Mouse (Mus musculus): Measurements from ENCODE around the gene Mest. TPM values are rescaled to one million over a fixed set of nuclear protein-coding genes. Genes with fewer than 3 reads are reported as not detected.

Mest gene
- polyA plus RNA-seq, 1 experiment from 2014 or later, result 372 TPM

GRCm38 (mm10) chr6:30734988-30735727 lies 11.8 kb downstream of the Mest start:
- 54% methylated on average over 22 of the region's 22 CpGs for WGBS (ENCODE audit: insufficient replicate concordance)

GRCm38 (mm10) chr6:30735728-30736371 lies 12.5 kb downstream of the Mest start:
- no peak for ATAC-seq
- peaks cover 89% of the 10 kb centered on the region for H3K27me3 ChIP-seq (replicated peaks)
- H3K9ac ChIP-seq, result no peak overlapping the region
- WGBS (ENCODE audit: insufficient replicate concordance), result 50% methylated on average over 15 of the region's 15 CpGs
- peak overlapping the region; percentile 22 for H3K4me3 ChIP-seq
- H3K4me1 ChIP-seq, result 0 out of 2 replicates have a peak, but pooled peaks cover 12% of the 10 kb centered on the region
- peaks cover 32% of the 10 kb centered on the region for H3K9me3 ChIP-seq (replicated peaks)
- peak overlapping the region; percentile 59 for H3K4me2 ChIP-seq
- H3K27ac ChIP-seq, result no peak overlapping the region; the same call in 1 of the 2 replicates
- no peaks in the 10 kb centered on the region for H3K36me3 ChIP-seq

More at GRCm38 (mm10) chr6:30734988-30735727, 11.8 kb downstream of the Mest start:
- peaks cover 32% of the 10 kb centered on the region for H3K9me3 ChIP-seq (replicated peaks)
- ATAC-seq, result no peak
- no peak overlapping the region; the same call in 1 of the 2 replicates for H3K27ac ChIP-seq
- H3K36me3 ChIP-seq, result no peaks in the 10 kb centered on the region
- peak overlapping the region; percentile 59 for H3K4me2 ChIP-seq
- H3K4me1 ChIP-seq, result 0 out of 2 replicates have a peak, but pooled peaks cover 12% of the 10 kb centered on the region
- H3K27me3 ChIP-seq (replicated peaks), result peaks cover 87% of the 10 kb centered on the region
- H3K9ac ChIP-seq, result no peak overlapping the region
- H3K4me3 ChIP-seq, result peak overlapping the region; percentile 22; the same call in 1 of the 2 replicates

- H3K36me3 ChIP-seq, result no peaks in the 10 kb centered on the region
- no peak for ATAC-seq
- 49% methylated on average over 13 of the region's 13 CpGs for WGBS (ENCODE audit: insufficient replicate concordance)
- 0 out of 2 replicates have a peak, but pooled peaks cover 12% of the 10 kb centered on the region for H3K4me1 ChIP-seq
- H3K27ac ChIP-seq, result no peak overlapping the region
- H3K9ac ChIP-seq, result no peak overlapping the region
- no peak overlapping the region; the same call in 1 of the 2 replicates for H3K4me3 ChIP-seq
- H3K4me2 ChIP-seq, result peak overlapping the region; percentile 59; the same call in 1 of the 2 replicates
- H3K27me3 ChIP-seq (replicated peaks), result peaks cover 89% of the 10 kb centered on the region
- H3K9me3 ChIP-seq (replicated peaks), result peaks cover 32% of the 10 kb centered on the region
These were observed 13.0 kb downstream of the Mest start for GRCm38 (mm10) chr6:30736372-30736762.

- H3K9ac ChIP-seq, result no peak overlapping the region
- peak overlapping the region; percentile 59 for H3K4me2 ChIP-seq
- H3K27ac ChIP-seq, result no peak overlapping the region
- H3K9me3 ChIP-seq (replicated peaks), result peaks cover 32% of the 10 kb centered on the region
- WGBS (ENCODE audit: insufficient replicate concordance), result 47% methylated on average over 29 of the region's 29 CpGs
- 0 out of 2 replicates have a peak, but pooled peaks cover 12% of the 10 kb centered on the region for H3K4me1 ChIP-seq
- peaks cover 84% of the 10 kb centered on the region for H3K27me3 ChIP-seq (replicated peaks)
- H3K4me3 ChIP-seq, result peak overlapping the region; percentile 47
- ATAC-seq, result peak; percentile 46; the same call in 1 of the 2 replicates
- no peaks in the 10 kb centered on the region for H3K36me3 ChIP-seq
These were observed 13.7 kb downstream of the Mest start for GRCm38 (mm10) chr6:30736864-30737547.

GRCm38 (mm10) chr6:30737548-30738463 lies 14.5 kb downstream of the Mest start:
- ATAC-seq, result no peak

GRCm38 (mm10) chr6:30738464-30739006 lies 15.2 kb downstream of the Mest start:
- H3K9me3 ChIP-seq (replicated peaks), result peaks cover 32% of the 10 kb centered on the region
- peaks cover 68% of the 10 kb centered on the region for H3K27me3 ChIP-seq (replicated peaks)
- 0 out of 2 replicates have a peak, but pooled peaks cover 5% of the 10 kb centered on the region for H3K4me1 ChIP-seq
- peak overlapping the region; percentile 38; the same call in 1 of the 2 replicates for H3K27ac ChIP-seq
- H3K36me3 ChIP-seq, result peaks cover 6% of the 10 kb centered on the region
- peak overlapping the region; percentile 59 for H3K4me2 ChIP-seq
- peak overlapping the region; percentile 47 for H3K4me3 ChIP-seq
- H3K9ac ChIP-seq, result peak overlapping the region; percentile 43; the same call in 1 of the 2 replicates
- 47% methylated on average over 20 of the region's 20 CpGs for WGBS (ENCODE audit: insufficient replicate concordance)
- ATAC-seq, result no peak

More at GRCm38 (mm10) chr6:30737548-30738463, 14.5 kb downstream of the Mest start:
- H3K4me1 ChIP-seq, result 0 out of 2 replicates have a peak, but pooled peaks cover 10% of the 10 kb centered on the region
- WGBS (ENCODE audit: insufficient replicate concordance), result 54% methylated on average over 63 of the region's 66 CpGs
- H3K36me3 ChIP-seq, result 0 out of 2 replicates have a peak, but pooled peaks cover 4% of the 10 kb centered on the region
- peaks cover 32% of the 10 kb centered on the region for H3K9me3 ChIP-seq (replicated peaks)
- peak overlapping the region; percentile 47 for H3K4me3 ChIP-seq
- peak overlapping the region; percentile 38; the same call in 1 of the 2 replicates for H3K27ac ChIP-seq
- H3K27me3 ChIP-seq (replicated peaks), result peaks cover 76% of the 10 kb centered on the region
- peak overlapping the region; percentile 59 for H3K4me2 ChIP-seq
- H3K9ac ChIP-seq, result 0 out of 2 replicates have a peak overlapping the region, but pooled peaks have one; percentile 43

GRCm38 (mm10) chr6:30739177-30739747 lies 15.9 kb downstream of the Mest start:
- 54% methylated on average over 10 of the region's 10 CpGs for WGBS (ENCODE audit: insufficient replicate concordance)
- no peak for ATAC-seq
- H3K36me3 ChIP-seq, result peaks cover 13% of the 10 kb centered on the region
- peaks cover 32% of the 10 kb centered on the region for H3K9me3 ChIP-seq (replicated peaks)
- H3K4me3 ChIP-seq, result peak overlapping the region; percentile 47
- 0 out of 2 replicates have a peak, but pooled peaks cover 5% of the 10 kb centered on the region for H3K4me1 ChIP-seq
- no peak overlapping the region; the same call in 1 of the 2 replicates for H3K9ac ChIP-seq
- H3K27ac ChIP-seq, result 0 out of 2 replicates have a peak overlapping the region, but pooled peaks have one; percentile 30
- peaks cover 61% of the 10 kb centered on the region for H3K27me3 ChIP-seq (replicated peaks)
- H3K4me2 ChIP-seq, result peak overlapping the region; percentile 59; the same call in 1 of the 2 replicates

GRCm38 (mm10) chr6:30744846-30745245 lies 21.5 kb downstream of the Mest start:
- no peak overlapping the region for H3K4me3 ChIP-seq
- H3K4me1 ChIP-seq, result no peaks in the 10 kb centered on the region
- H3K9me3 ChIP-seq (replicated peaks), result no peaks in the 10 kb centered on the region
- no peak overlapping the region for H3K9ac ChIP-seq
- H3K4me2 ChIP-seq, result no peak overlapping the region
- H3K27me3 ChIP-seq (replicated peaks), result peaks cover 5% of the 10 kb centered on the region
- no peak overlapping the region for H3K27ac ChIP-seq
- peaks cover 45% of the 10 kb centered on the region for H3K36me3 ChIP-seq
- no peak for ATAC-seq
- WGBS (ENCODE audit: insufficient replicate concordance), result 81% methylated on average over 10 of the region's 10 CpGs

GRCm38 (mm10) chr6:30745591-30745990 lies 22.2 kb downstream of the Mest start:
- H3K27ac ChIP-seq, result no peak overlapping the region
- peaks cover 47% of the 10 kb centered on the region for H3K36me3 ChIP-seq
- H3K4me3 ChIP-seq, result no peak overlapping the region
- H3K9ac ChIP-seq, result no peak overlapping the region
- WGBS (ENCODE audit: insufficient replicate concordance), result 57% methylated on average over 7 of the region's 7 CpGs
- H3K4me1 ChIP-seq, result no peaks in the 10 kb centered on the region
- no peak for ATAC-seq
- H3K4me2 ChIP-seq, result no peak overlapping the region
- H3K9me3 ChIP-seq (replicated peaks), result no peaks in the 10 kb centered on the region
- H3K27me3 ChIP-seq (replicated peaks), result no peaks in the 10 kb centered on the region

- peaks cover 42% of the 10 kb centered on the region for H3K36me3 ChIP-seq
- H3K9ac ChIP-seq, result no peak overlapping the region
- H3K4me3 ChIP-seq, result no peak overlapping the region
- no peak overlapping the region for H3K4me2 ChIP-seq
- 83% methylated on average over 7 of the region's 7 CpGs for WGBS (ENCODE audit: insufficient replicate concordance)
- no peaks in the 10 kb centered on the region for H3K9me3 ChIP-seq (replicated peaks)
- ATAC-seq, result no peak
- no peaks in the 10 kb centered on the region for H3K27me3 ChIP-seq (replicated peaks)
- H3K4me1 ChIP-seq, result no peaks in the 10 kb centered on the region
- H3K27ac ChIP-seq, result no peak overlapping the region
These were observed 24.4 kb downstream of the Mest start for GRCm38 (mm10) chr6:30747631-30748357.
